8 mouse cellular contexts compared by ENCODE assay signal in the genomic region with DNA sequence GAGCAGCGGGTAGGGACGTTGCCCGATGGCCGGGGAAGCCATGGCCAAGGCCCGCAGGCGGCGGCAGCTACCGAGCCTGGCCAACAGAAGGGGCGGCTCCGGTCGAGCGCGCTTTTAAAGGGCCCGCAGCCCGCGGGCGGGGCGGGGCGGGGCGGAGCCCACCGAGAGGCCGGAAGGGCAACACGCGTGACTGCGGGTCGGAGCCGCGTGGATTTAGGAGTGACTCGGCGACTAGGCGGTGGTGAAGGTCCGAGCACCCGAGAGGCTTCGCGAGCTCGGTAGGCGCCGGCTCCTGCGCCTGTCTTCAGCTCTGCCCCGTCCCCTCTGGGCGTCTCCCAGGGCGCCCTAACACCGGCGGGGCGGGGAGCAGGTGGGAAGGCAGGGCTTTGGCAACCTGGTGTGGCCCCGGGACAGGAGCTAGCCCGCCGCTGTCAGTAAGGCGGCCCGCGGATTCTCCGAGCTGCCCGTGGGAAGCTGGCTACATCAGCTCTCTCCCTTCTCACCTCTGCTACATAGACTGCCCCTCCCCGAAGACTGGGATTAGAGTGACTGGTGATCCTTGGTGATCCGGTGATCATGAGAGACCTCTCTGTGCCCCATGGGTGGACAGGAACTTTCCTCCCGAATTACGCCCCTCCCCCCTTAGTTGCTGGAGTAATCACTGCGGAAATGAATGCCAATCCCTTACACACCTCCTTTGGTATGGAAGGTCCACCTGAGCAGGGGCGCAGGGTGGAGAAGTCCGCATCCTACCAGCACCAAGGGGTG. TPM values are rescaled to one million over a fixed set of nuclear protein-coding genes. Genes with fewer than 3 reads are reported as not detected.
DNase-seq lines count a peak whose midpoint lies in the region; ATAC-seq and TF ChIP-seq lines count a peak whose summit lies in the region.

A gene (minus strand): TSS at position 170 of the 768 bp plus-strand sequence.

- TF ChIP-seq CTCF in brain, embryonic 14.5 days (IDR thresholded peaks at IDR 0.05; ENCODE audit: borderline replicate concordance, extremely low read depth, insufficient read depth, insufficient read length), result no peak
- no peak; the same call in 1 of the 2 replicates for TF ChIP-seq CTCF in heart, postnatal 0 days (IDR thresholded peaks at IDR 0.05; ENCODE audit: low read depth)
- TF ChIP-seq CTCF in testis, adult 2 months (IDR thresholded peaks at IDR 0.05; ENCODE audit: control insufficient read depth, insufficient read depth, insufficient replicate concordance, low read depth, low read length), result no peak

- TF ChIP-seq EP300 in heart, postnatal 0 days (IDR thresholded peaks at IDR 0.05; ENCODE audit: low read depth), result no peak

- DNase-seq in brain, embryonic 14.5 days (ENCODE audit: low read depth), result peak; percentile 51
- DNase-seq in heart, postnatal 0 days (ENCODE audit: low spot score), result no peak
- peak; percentile 77 to 88 for DNase-seq in kidney, postnatal 36 days

- H3K4me2 ChIP-seq in forebrain, embryonic 12.5 days, result peak within 1 kb of the TSS; percentile 90
- peak within 1 kb of the TSS; percentile 99 for H3K4me2 ChIP-seq in heart, postnatal 0 days (ENCODE audit: low read depth, low read length)
- peak within 1 kb of the TSS; percentile 73 for H3K4me2 ChIP-seq in liver, embryonic 16.5 days (ENCODE audit: low read depth, low read length)
- H3K4me2 ChIP-seq in neural tube, embryonic 12.5 days (replicated peaks), result peak within 1 kb of the TSS; percentile 97

- peaks cover 64% of the 10 kb centered on the region for H3K27me3 ChIP-seq in forebrain, embryonic 12.5 days
- peaks cover 11% of the 10 kb centered on the region; the same call in 1 of the 2 replicates for H3K27me3 ChIP-seq in heart, postnatal 0 days (ENCODE audit: control insufficient read depth, insufficient read depth, low read length)
- peaks cover 42% of the 10 kb centered on the region for H3K27me3 ChIP-seq in liver, embryonic 16.5 days (ENCODE audit: control insufficient read depth, insufficient read depth, low read depth, low read length)
- peaks cover 33% of the 10 kb centered on the region for H3K27me3 ChIP-seq in neural tube, embryonic 12.5 days (replicated peaks)
- no peaks in the 10 kb centered on the region for H3K27me3 ChIP-seq in testis, adult 2 months (ENCODE audit: control insufficient read depth, insufficient read depth, low read length)

- peak within 1 kb of the TSS; percentile 68 for H3K4me3 ChIP-seq in forebrain, embryonic 12.5 days (replicated peaks)
- H3K4me3 ChIP-seq in heart, postnatal 0 days (ENCODE audit: low read depth, low read length), result peak within 1 kb of the TSS; percentile 77
- peak within 1 kb of the TSS; percentile 64 for H3K4me3 ChIP-seq in liver, embryonic 16.5 days (ENCODE audit: low read depth, low read length)
- H3K4me3 ChIP-seq in neural tube, embryonic 12.5 days, result peak within 1 kb of the TSS; percentile 62
- peak within 1 kb of the TSS; percentile 85 for H3K4me3 ChIP-seq in testis, adult 2 months (ENCODE audit: control insufficient read depth, low read depth, low read length)

- under 1% methylated on average over 57 of the region's 60 CpGs for WGBS in forebrain, embryonic 12.5 days
- WGBS in heart, postnatal 0 days, result under 1% methylated on average over 56 of the region's 60 CpGs
- 1% methylated on average over 60 of the region's 60 CpGs for WGBS in liver, embryonic 16.5 days (ENCODE audit: insufficient replicate concordance)
- 1% methylated on average over 60 of the region's 60 CpGs for WGBS in neural tube, embryonic 12.5 days

- TF ChIP-seq POLR2A in brain, embryonic 14.5 days (IDR thresholded peaks at IDR 0.05; ENCODE audit: borderline replicate concordance, extremely low read depth, insufficient read depth, insufficient read length, poor library complexity, severe bottlenecking), result 0 out of 2 replicates have a peak, but pooled peaks have one; percentile 22
- TF ChIP-seq POLR2A in testis, adult 2 months (IDR thresholded peaks at IDR 0.05; ENCODE audit: control insufficient read depth, low read depth, low read length), result peak; percentile 43

- H3K36me3 ChIP-seq in forebrain, embryonic 12.5 days (replicated peaks), result no peaks in the 10 kb centered on the region
- no peaks in the 10 kb centered on the region for H3K36me3 ChIP-seq in heart, postnatal 0 days (replicated peaks; ENCODE audit: control insufficient read depth, insufficient read depth, low read length)
- no peaks in the 10 kb centered on the region for H3K36me3 ChIP-seq in liver, embryonic 16.5 days (ENCODE audit: control insufficient read depth, insufficient read depth)
- no peaks in the 10 kb centered on the region for H3K36me3 ChIP-seq in neural tube, embryonic 12.5 days
- no peaks in the 10 kb centered on the region for H3K36me3 ChIP-seq in testis, adult 2 months (ENCODE audit: control insufficient read depth, insufficient read depth, low read length)

- ATAC-seq in CD4-positive, CD25-positive, alpha-beta regulatory T cell, adult 4 months, result peak; percentile 50
- peak; percentile 69 for ATAC-seq in forebrain, embryonic 12.5 days (ENCODE audit: low FRiP score)
- peak; percentile 55 for ATAC-seq in heart, postnatal 0 days (ENCODE audit: insufficient read depth, low read depth)
- ATAC-seq in liver, embryonic 16.5 days (ENCODE audit: low read depth), result peak; percentile 74
- peak; percentile 68 for ATAC-seq in neural tube, embryonic 12.5 days (ENCODE audit: low FRiP score, low read depth)

- H3K9ac ChIP-seq in forebrain, embryonic 12.5 days, result peak within 1 kb of the TSS; percentile 65
- H3K9ac ChIP-seq in heart, postnatal 0 days (replicated peaks; ENCODE audit: low read depth, low read length), result peak within 1 kb of the TSS; percentile 59
- H3K9ac ChIP-seq in liver, embryonic 16.5 days (ENCODE audit: low read depth, low read length), result peak within 1 kb of the TSS; percentile 45
- peak within 1 kb of the TSS; percentile 73 for H3K9ac ChIP-seq in neural tube, embryonic 12.5 days

- H3K4me1 ChIP-seq in forebrain, embryonic 12.5 days, result peaks cover 24% of the 10 kb centered on the region
- H3K4me1 ChIP-seq in heart, postnatal 0 days (ENCODE audit: control insufficient read depth, insufficient read depth), result peaks cover 6% of the 10 kb centered on the region; the same call in 1 of the 2 replicates
- peaks cover 16% of the 10 kb centered on the region for H3K4me1 ChIP-seq in liver, embryonic 16.5 days (ENCODE audit: control insufficient read depth, low read depth, low read length)
- peaks cover 16% of the 10 kb centered on the region; the same call in 1 of the 2 replicates for H3K4me1 ChIP-seq in neural tube, embryonic 12.5 days
- peaks cover 12% of the 10 kb centered on the region for H3K4me1 ChIP-seq in testis, adult 2 months (ENCODE audit: control insufficient read depth, insufficient read depth, low read length)

- no peak within 1 kb of the TSS for H3K27ac ChIP-seq in forebrain, embryonic 12.5 days
- H3K27ac ChIP-seq in heart, postnatal 0 days (ENCODE audit: low read depth), result 0 out of 2 replicates have a peak within 1 kb of the TSS, but pooled peaks have one; percentile 39
- H3K27ac ChIP-seq in liver, embryonic 16.5 days (ENCODE audit: low read length), result no peak within 1 kb of the TSS
- H3K27ac ChIP-seq in neural tube, embryonic 12.5 days, result no peak within 1 kb of the TSS
- no peak within 1 kb of the TSS; the same call in 1 of the 2 replicates for H3K27ac ChIP-seq in testis, adult 2 months (ENCODE audit: control insufficient read depth, insufficient read depth, low read depth, low read length)

- H3K9me3 ChIP-seq in forebrain, embryonic 12.5 days, result no peaks in the 10 kb centered on the region
- H3K9me3 ChIP-seq in heart, postnatal 0 days (replicated peaks; ENCODE audit: control insufficient read depth, low read length), result no peaks in the 10 kb centered on the region
- H3K9me3 ChIP-seq in liver, embryonic 16.5 days (replicated peaks; ENCODE audit: control insufficient read depth, low read length), result no peaks in the 10 kb centered on the region
- H3K9me3 ChIP-seq in neural tube, embryonic 12.5 days, result no peaks in the 10 kb centered on the region

RNA-seq across cellular contexts. Expression of the gene that starts here (rescaled TPM):
- polyA plus RNA-seq in CD4-positive, CD25-positive, alpha-beta regulatory T cell, adult 4 months (2017; shearing (Covaris generic)), result 100 to 1,000 TPM; 330 to 423 TPM
- polyA plus RNA-seq in brain, embryonic 14.5 days (2012; rRNA removed), result 1.9 and 3.3 TPM in 2 replicates
- 0.98 and 1.1 TPM in 2 replicates for polyA plus RNA-seq in forebrain, embryonic 12.5 days (2016; fragmentation: Nextera tagmentation; extraction: Ambion mirVana)
- total RNA-seq in heart, postnatal 0 days (2014; rRNA removed; ENCODE audit: low replicate concordance), result 3.3 and 23.4 TPM in 2 replicates
- 2.9 and 3.3 TPM in 2 replicates for polyA plus RNA-seq in heart, postnatal 0 days (2015; fragmentation: Nextera tagmentation; extraction: Ambion mirVana)
- polyA plus RNA-seq in liver, embryonic 16.5 days (2015; fragmentation: Nextera tagmentation; extraction: Ambion mirVana), result 6.3 and 6.8 TPM in 2 replicates
- 1.8 and 2.7 TPM in 2 replicates for polyA plus RNA-seq in neural tube, embryonic 12.5 days (2016; fragmentation: Nextera tagmentation; extraction: Ambion mirVana)
- polyA plus RNA-seq in testis, adult 2 months (2012; rRNA removed), result 1.1 and 1.5 TPM in 2 replicates

Comparison
In these comparisons a context has a peak if more than half of its experiments do, and no peak if none do; other contexts are left out.
1. RNA of the gene that starts here (polyA plus RNA-seq): 330 to 423 TPM in CD4-positive, CD25-positive, alpha-beta regulatory T cell, adult 4 months; 6.3 to 6.8 TPM in liver, embryonic 16.5 days, 1.9 to 3.3 TPM in brain, embryonic 14.5 days, 2.9 to 3.3 TPM in heart, postnatal 0 days, 1.8 to 2.7 TPM in neural tube, embryonic 12.5 days, 1.1 to 1.5 TPM in testis, adult 2 months and 0.98 to 1.1 TPM in forebrain, embryonic 12.5 days; every median in the first group is over 10 times any median in the second.
2. Peak in every context shown above with its lines, with median percentiles within 50 percentile points of each other: ATAC-seq, H3K4me2 ChIP-seq, H3K4me3 ChIP-seq and H3K9ac ChIP-seq.